Mouse (Mus musculus) monocyte, adult 2 months (primary cell): Measurements from ENCODE around the gene Scgb1b2.

ENCODE experiments used
- DNase-seq, 2 experiments: peaks; one replicate each; pipeline ENCODE4 v3.0.0; 2022; ENCODE audit warnings: low spot score in 2 of 2, low read depth in 1 of 2

The Scgb1b2 gene

DNA sequence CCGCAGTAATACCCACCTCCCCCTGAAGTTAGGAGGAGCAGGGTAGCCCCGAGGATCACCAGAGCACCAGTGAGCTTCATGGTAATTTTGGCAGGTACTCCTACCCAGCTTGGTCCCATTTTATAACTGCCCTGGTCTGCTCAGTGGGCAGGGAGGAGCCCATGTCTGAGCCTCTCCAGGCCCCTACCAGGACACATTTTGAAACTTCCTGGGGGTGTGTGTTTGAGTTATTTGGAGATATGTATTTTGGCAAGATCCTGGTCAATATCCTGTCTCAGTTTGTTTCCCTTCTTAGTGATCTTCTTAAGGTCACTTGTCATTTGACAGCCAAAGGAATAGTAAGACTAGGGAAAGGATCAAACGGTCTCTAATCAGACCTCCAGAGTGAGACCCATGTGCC is at the start of gene Scgb1b2:
Scgb1b2 (minus strand) TSS at position 101 of the 400 bp plus-strand sequence.
- DNase-seq, result no peak

DNA sequence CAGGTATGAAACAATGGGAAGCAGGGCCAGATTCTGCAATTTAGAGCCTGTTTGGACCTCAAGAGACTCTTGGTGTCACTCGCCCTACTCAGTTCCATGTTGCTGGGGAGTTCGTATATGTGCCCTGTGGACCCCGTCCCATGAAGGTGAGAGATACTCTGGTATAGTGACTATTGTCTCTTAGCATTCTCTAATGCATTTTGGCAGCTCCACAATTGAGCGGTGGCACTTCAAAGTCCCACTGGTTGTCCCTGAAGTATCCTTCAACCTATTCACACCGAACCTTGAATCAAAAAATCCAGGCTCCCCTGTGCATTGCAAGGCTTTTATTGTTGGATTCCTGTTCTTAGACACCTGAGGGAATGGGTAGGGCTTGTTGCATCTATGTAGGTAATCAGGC is 1.4 kb downstream of the Scgb1b2 start, which contains the start of gene Scgb2b2:
Scgb2b2 (plus strand) TSS at position 301 of the 400 bp plus-strand sequence.
- no peak for DNase-seq
